Mouse (Mus musculus): ENCODE results near the gene Lin52. TPM values are rescaled to one million over a fixed set of nuclear protein-coding genes. Genes with fewer than 3 reads are reported as not detected.

Gene Lin52
- polyA plus RNA-seq, 1 experiment, result 7.6 TPM

- no peak for DNase-seq (ENCODE audit: low read depth, low spot score)
- 70% methylated on average over 11 of the region's 11 CpGs for WGBS
Measured at GRCm38 (mm10) chr12:84577768-84578439, 126.7 kb downstream of the Lin52 start.

DNA sequence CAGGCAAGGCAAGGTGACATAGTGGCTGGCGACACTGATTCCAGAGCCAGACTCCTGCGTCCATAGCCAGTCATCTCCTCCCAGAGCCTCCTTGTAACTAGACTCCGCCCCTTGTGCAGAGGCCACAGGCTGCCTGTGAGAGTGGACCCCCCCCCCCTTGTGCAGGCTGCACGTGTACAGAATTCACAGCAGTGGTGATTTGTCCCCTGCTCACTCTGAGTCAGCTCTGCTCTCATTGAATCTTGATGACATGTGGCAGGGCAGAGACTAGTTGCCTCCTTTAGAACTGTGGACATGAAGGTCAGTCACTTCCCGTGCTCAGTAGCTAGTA is 127.2 kb downstream of the Lin52 start:
- no peak for DNase-seq (ENCODE audit: low read depth, low spot score)
- WGBS, result 37% methylated on average over 5 of the region's 5 CpGs

- DNase-seq (ENCODE audit: low read depth, low spot score), result no peak
- 95% methylated on average over 2 of the region's 2 CpGs for WGBS
Measured at GRCm38 (mm10) chr12:84581285-84581684, 130.1 kb downstream of the Lin52 start.

DNA sequence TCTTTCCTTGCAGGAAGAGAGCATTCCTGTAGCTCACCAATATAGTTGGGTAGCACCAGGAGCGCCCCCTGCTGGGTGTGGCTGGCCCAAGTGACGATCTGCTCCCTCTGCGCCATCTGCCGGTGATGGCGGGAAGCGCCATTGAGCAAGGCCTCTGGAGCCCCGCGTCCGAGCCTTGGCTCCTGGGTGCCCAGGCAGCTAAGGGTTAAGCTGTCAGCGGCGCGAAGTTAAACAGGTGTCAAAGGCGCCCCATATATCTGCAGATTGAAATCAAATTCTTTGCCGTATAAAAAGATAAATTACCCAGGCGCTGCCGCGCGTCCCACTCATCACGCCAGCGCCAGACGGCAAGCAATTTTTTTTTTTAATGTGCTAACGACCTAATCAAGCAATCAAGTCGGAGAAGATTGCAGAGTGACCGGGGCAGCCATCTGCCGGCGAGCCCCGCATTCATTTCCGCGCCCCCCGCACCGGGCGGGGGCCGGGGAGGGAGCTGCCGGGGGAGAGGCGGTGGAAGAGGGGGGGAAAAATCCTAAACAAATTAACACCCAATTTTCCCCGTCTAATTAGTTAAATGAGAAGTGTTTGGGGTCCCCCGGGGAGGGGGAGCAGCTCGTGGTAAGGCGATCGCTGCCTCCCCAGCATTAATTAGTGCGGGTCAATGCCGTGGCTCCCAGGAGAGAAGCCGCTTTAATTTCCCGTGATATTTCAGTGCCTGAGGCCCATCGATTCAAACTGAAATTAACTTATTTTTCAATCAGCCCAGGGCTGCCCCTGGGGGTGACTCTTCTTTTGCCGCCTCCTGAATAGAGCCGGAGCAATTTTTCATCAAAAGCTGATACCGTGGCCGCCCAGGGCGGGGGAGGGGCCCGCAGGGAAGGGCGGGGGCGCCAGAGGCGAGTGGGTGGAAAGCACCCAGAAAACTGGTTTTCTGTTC is 138.9 kb downstream of the Lin52 start:
- WGBS, result 2% methylated on average over 54 of the region's 54 CpGs
- peak; percentile 73 for DNase-seq (ENCODE audit: low read depth, low spot score)

Other genes with a start within 250 kb of the Lin52 start
- gene Elmsan1, start 232.5 kb upstream of the Lin52 start, polyA plus RNA-seq (2012; rRNA removed), result 9.1 and 15.3 TPM in 2 replicates
- gene Ptgr2, start 166.2 kb upstream of the Lin52 start, polyA plus RNA-seq (2012; rRNA removed), result 9.4 and 13.3 TPM in 2 replicates
- gene Zfp410, start 134.6 kb upstream of the Lin52 start, polyA plus RNA-seq (2012; rRNA removed), result 29.4 and 35.1 TPM in 2 replicates
- gene Coq6, start 89.8 kb upstream of the Lin52 start, polyA plus RNA-seq (2012; rRNA removed), result 43.2 and 49.7 TPM in 2 replicates
- gene Fam161b, start 89.6 kb upstream of the Lin52 start, polyA plus RNA-seq (2012; rRNA removed), result 0.62 and 0.64 TPM in 2 replicates
- gene Entpd5, start 42.4 kb upstream of the Lin52 start, polyA plus RNA-seq (2012; rRNA removed), result 16.7 and 33.8 TPM in 2 replicates
- 0.04 and 0.10 TPM in 2 replicates for gene Bbof1, start 42.4 kb upstream of the Lin52 start, polyA plus RNA-seq (2012; rRNA removed)
- gene Rnf113a2, start 34.2 kb upstream of the Lin52 start, polyA plus RNA-seq (2012; rRNA removed), result 4.2 and 4.7 TPM in 2 replicates
- gene Aldh6a1, start 418 bp upstream of the Lin52 start, polyA plus RNA-seq (2012; rRNA removed), result 4.7 and 7.5 TPM in 2 replicates
- not detected in 2 replicates for gene Vsx2, start 118.3 kb downstream of the Lin52 start, polyA plus RNA-seq (2012; rRNA removed)
- gene Abcd4, start 166.0 kb downstream of the Lin52 start, polyA plus RNA-seq (2012; rRNA removed), result 29.0 and 49.4 TPM in 2 replicates
- not detected in 2 replicates for gene Vrtn, start 189.6 kb downstream of the Lin52 start, polyA plus RNA-seq (2012; rRNA removed)
- gene Syndig1l, start 247.4 kb downstream of the Lin52 start, polyA plus RNA-seq (2012; rRNA removed), result 0.04 and 0.21 TPM in 2 replicates